Mouse (Mus musculus): ENCODE data around the gene Kctd17.

Gene Kctd17

GRCm38 (mm10) chr15:78428391-78429138, at the start of gene Kctd17:
Gene Kctd17 (plus strand): TSS chr15:78428564.
- DNase-seq (ENCODE audit: low read depth, low spot score) = peak; percentile 85

DNA sequence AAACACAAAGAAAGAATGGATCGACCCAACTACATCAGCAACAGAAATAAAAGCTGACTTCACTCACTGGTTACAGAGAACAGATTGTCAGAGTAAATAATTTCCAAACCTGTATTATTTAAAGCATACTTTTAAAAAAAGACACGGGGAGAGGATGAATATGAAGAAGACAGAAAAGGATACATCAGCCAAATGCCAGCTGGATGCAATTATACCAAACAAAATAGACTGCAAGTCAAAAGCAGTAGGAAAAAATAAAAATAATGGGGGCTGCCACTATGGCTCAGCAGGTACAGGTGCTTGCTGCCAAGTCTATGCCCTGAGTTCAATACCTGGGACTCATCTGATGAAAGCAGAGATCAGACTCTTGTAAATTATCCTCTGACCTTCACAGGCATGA, 48.2 kb upstream of the Kctd17 start:
- DNase-seq (ENCODE audit: low read depth, low spot score) = no peak

DNA sequence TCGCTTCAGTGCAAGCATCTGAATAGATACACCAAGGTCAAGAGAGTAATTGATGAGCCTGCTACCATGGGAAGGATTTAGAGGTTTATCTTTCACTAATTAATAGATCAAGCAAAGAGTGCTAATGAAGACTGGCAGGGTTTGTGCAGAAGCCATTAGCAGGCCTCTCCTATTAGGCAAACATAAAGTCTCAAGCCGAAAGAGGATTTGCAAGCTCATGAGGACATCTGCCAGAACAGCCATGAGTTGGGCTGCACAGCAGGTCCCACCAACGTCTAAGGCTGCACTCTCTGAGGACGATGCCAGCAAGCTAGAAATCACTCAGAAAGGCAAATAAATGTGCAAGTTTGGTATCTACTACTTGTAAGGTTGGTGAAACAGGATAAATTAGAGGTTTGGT, 47.6 kb upstream of the Kctd17 start:
- DNase-seq (ENCODE audit: low read depth, low spot score) = no peak

- no peak for DNase-seq (ENCODE audit: low read depth, low spot score)
Measured at GRCm38 (mm10) chr15:78382115-78382514, 46.2 kb upstream of the Kctd17 start.

DNA sequence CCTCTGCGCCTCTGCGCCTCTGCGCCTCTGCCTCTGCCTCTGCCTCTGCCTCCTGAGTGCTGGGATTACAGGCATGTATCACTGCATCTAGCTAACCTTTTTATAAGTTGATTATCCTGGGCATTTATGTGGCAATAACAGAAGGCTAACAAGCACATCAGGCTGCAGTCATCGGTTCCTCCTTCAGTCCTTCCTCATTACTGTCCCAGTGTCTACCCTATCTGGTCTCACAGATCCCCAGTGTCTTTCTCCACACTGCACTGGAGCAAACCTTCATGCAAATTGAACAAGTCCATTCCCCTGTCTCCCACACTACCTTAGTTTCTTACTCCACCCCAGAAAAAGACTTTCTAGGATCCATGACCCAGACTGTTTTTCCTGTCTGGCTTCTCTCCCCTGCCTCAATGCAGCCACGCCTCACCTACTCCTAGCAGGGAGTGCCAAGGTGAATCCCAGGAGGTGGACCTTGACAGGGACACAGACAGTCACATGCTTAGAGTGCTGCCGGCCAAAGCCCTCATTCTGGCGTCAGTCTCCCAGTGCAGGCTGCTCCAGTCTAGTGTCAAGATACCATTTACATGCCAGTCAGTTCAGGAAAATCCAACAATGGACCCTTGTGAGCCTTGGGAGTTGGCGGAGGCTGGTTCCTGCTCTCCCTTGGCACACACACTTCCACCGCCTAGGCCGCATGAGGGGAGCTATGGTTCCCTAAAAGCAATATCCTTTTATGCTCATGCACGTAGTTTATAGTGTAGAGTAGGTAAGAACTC, 44.7 kb upstream of the Kctd17 start:
- DNase-seq (ENCODE audit: low read depth, low spot score) = no peak

DNA sequence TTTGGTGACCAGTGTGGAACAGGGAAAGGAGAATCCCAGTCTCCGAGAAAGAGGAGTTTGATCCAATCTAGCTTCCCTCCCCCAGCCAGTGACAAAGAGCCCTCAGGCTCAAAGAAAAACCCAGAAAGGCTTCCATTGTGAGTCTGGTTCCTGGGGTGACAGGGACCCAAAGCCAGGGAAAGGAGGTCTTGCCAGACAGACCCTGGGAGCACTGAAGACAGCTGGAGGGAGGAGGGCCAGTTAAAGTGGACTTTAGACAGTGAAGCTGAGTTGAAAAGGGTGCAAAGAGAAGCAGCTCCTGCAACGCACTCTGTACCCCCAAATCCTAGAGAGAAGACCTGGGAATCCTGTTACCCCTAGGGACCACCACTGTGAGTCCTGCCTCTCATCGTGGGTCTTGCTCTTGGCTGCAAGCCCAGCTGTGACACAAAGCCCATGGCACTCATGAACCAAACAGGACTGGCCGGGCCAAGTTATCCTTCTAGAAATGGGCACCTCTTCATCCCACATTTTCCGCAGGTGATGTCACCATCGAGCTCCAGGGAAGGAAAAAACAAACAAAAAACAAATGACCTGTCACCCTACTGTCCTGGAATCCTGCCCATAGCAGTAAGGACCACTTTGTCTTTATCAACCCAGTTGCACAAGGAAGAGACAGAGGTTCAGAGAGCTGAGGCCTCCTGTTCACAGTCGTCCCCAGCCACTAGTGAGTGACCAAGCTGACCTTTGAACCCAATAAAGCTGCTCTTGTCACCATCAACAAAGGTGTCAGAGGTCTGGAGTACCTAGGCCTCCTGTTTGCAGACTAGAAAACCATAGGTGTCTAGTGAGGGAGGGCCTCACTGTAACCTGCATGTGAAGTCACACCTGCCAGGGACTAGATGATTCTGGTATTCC, 43.9 kb upstream of the Kctd17 start:
- DNase-seq (ENCODE audit: low read depth, low spot score) = no peak

DNA sequence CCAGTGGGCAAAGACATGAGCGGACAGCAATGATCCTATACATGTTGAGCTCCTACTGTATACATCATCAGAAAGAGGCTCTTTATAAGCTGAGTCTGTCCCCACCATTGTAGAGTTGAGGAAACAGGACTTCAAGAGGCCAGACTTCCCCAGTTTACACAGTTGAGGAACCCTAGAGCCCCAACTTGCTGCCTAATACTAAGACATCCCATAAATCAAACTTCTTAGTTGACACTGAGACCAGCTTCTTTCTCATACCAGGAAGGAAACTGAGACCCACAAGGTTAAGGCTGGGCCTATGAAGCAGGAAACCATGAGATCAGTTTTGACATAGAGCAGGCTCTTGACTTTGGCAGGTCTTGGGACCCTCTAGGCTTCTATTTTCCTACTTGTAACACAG, 42.8 kb upstream of the Kctd17 start:
- DNase-seq (ENCODE audit: low read depth, low spot score) = no peak

DNA sequence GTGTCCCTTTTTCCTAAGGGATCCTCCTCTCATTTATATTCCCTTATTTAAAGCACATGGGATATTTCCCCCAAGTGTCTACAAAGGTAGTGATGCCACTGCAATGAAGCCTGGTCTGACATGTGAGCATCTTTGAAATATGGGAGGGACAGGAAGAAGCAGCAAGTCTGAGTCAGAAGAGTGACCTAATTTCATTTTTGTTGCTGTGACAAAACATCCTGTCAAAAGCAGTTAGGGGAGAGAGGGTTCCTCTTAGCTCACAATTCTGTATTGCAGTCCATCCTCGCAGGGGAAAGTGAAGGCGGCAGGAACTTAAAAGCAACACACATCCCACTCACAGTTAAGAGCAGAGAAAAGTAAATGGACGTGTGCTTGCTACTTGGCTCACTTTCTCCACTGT, 37.5 kb upstream of the Kctd17 start:
- no peak for DNase-seq (ENCODE audit: low read depth, low spot score)

DNA sequence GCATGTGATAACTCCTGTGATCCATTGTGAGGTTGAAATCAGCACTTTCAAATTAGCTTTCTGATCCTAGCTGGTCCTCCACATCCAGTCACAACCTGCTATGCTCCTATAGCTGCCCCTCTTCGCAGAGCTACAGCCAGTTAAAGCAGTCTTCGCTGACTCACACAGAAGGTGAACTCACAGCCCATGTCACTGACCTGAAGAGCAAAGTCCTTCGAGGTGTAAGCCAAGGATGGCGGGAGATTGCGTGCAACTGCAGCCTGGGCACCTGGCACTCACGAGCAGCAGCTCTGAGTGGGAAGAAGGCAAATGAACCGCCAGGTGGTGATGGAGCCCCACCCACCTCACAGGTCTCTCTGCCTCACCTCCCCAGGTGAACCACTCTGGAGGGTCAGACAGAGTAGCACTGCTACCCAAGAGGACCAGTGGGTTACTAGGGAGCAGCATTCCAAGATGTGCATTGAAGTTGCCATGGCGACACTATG, 32.8 kb upstream of the Kctd17 start, which contains the start of gene Tex33:
Gene Tex33, minus strand, starts transcription at position 435 of the 485 bp plus-strand sequence.
- no peak for DNase-seq (ENCODE audit: low read depth, low spot score)

- no peak for DNase-seq (ENCODE audit: low read depth, low spot score)
Measured at GRCm38 (mm10) chr15:78401345-78401744, 27.0 kb upstream of the Kctd17 start.

- DNase-seq (ENCODE audit: low read depth, low spot score) = no peak
Measured at GRCm38 (mm10) chr15:78401921-78402320, 26.4 kb upstream of the Kctd17 start.

DNA sequence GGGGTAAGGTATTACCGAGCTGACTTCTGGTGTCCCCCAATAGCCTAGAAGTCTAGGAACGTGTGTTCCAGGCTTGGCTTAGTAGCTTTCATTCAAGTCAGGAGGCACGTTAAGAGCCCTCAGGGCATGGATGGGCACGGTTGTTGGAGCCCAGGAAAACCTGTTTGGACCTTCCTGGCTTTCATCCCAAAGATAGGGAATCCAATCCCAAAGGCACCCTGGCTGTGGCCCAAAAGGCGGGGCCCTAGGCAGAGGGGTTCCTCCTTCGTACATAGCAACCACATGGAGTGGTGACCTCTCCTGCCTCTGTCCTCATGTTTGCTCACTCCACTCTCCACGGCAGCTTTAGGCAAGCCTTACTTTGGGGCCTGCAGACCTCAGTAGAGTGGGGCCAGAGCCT, 25.9 kb upstream of the Kctd17 start:
- DNase-seq (ENCODE audit: low read depth, low spot score) = no peak

DNA sequence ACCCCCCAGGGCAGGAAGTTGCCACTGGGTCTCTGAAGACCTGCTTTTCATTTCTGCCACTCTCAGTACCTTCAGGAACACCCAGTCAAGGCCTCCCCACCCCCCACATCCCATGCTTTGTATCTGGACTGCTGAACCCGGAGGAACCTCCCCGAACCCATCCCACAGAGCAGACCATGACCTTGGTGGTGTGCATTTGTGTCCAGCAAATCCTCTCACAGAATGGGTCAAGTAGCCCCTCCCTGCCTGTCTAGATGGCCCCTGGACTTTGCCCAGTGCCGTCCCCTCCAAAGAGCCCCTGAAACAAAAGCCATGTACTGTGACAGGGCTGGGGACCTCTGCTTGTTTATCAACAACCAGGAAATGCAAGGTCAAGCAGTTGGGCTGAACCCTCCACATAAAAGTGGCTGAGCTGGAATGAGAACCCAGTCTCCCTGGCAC, 25.0 kb upstream of the Kctd17 start:
- DNase-seq (ENCODE audit: low read depth, low spot score) = no peak

DNA sequence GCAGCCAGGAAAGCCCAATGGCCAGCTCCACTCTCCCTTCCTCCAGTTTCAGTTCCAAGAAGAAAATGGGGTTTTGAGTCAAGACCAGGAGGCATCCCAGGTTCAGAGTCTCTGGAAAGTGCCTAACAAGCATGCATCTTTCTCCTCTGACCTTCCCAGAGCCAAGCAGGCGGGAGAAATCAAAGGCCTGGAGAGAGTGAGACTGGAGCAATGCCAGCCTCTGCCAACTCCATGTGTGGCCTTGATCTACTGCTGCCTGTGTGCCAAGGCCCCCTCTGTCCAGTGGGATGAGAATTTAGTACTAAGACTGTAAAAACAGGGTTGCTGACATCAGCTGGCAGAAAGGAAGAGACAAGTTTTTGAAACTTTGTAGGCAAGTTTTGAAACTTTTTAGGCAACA, 24.5 kb upstream of the Kctd17 start:
- no peak for DNase-seq (ENCODE audit: low read depth, low spot score)

- DNase-seq (ENCODE audit: low read depth, low spot score) = no peak
Measured at GRCm38 (mm10) chr15:78405098-78405497, 23.3 kb upstream of the Kctd17 start.

- DNase-seq (ENCODE audit: low read depth, low spot score) = peak; percentile 88
Measured at GRCm38 (mm10) chr15:78405517-78406211, 22.7 kb upstream of the Kctd17 start, which contains the start of gene Tst. Gene Tst (minus strand): TSS chr15:78405907.

DNA sequence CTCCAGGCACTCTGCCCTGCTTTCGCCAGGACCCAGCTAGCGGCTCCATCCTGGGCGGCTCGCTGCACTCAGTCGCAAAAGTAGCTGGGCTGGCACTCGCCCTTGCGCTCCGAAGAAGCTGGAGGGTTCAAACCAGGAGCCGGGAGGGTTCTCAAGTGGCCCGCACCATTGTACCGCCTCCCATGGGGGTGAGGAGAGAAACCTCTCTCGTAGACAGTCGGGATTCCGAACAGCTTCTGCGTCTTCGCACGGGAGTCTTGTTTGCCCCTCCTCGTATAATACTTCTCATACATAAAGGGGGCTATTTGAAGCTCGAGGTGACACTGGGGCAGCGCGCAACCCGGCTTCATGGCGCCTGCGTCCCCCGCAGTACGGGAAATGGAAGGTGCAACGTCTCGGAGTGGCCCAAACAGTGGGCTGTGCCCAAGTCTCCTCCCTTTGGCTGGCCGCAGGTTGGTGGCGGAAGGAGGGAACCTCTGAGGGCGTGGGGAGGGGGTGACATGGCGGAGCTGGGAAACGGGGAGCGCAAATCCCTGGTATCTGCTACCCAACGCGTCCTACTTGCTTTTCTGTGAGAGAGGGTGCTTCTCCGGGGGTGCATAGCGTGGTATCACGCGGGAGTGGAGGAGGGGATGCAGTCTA, 21.9 kb upstream of the Kctd17 start, which contains the start of gene Mpst:
Gene Mpst, plus strand, starts transcription at position 124 of the 642 bp plus-strand sequence.
- peak; percentile 90 for DNase-seq (ENCODE audit: low read depth, low spot score)

DNA sequence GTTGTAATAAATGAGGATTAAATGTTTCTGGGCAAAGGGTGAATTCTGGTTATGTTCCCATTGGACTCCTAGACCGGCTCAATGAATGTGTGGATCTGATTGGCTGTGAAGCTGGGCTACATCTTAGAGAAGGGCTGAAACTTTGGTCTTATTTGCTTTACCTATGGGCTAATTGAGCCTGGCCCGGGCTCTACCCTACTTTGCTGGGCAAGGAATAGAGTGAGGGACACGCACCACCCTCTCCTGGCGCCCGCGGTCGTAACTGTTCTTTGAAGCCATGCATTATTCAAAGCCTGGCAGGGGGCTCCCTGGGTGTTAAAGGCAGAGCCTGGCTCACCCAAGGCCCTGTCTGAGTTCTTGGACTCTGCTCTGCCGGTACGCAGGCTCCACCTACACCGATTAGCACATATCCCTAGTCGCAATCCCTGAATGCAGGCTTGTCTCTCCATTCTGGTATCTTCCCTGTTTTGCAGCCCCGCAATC, 18.8 kb upstream of the Kctd17 start:
- no peak for DNase-seq (ENCODE audit: low read depth, low spot score)

GRCm38 (mm10) chr15:78413083-78413718, 15.2 kb upstream of the Kctd17 start:
- no peak for DNase-seq (ENCODE audit: low read depth, low spot score)

DNA sequence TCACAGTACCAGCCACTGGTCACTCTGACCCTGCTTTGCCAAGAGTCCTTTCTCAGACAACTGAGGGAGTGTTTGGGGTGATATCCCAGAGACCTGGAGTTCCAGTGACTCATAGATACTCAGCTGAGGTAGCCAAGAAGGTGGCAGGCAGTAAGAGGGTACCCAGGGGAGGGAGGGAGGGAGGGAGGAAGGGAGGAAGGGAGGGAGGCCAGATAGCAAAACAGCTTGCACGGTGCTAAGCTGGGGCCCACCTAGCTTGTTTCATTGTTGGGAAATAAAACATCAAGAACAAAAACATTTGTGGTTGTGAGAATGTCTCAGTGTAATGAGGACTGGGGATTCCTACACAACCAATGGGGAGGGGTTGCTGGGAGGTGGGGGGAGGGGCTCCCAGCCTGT, 14.6 kb upstream of the Kctd17 start:
- no peak for DNase-seq (ENCODE audit: low read depth, low spot score)
